Comparison of ENCODE assay signal across 19 mouse cellular contexts in genomic region chr15:96342097-96342496, GRCm38 (mm10).
"Had no signal": no experiment of that assay in that cellular context is flagged by ENCODE, and none has a peak within 500 bp of the region (broad histone marks: within the 10 kb centered on the region; RNA-seq: fewer than 3 reads in every experiment).

No protein-coding gene starts in this region.

- H3K4me2 ChIP-seq: lung, embryonic 14.5 days; neural tube, embryonic 12.5 days; neural tube, embryonic 15.5 days; stomach, embryonic 15.5 days had no signal

- ATAC-seq: inflammation-experienced regulatory T-cells, adult 6 months; lung, postnatal 0 days had no signal

- H3K36me3 ChIP-seq: neural tube, embryonic 12.5 days; neural tube, embryonic 15.5 days; stomach, embryonic 15.5 days had no signal

- H3K9ac ChIP-seq: liver, embryonic 14.5 days; lung, embryonic 14.5 days; neural tube, embryonic 12.5 days; neural tube, embryonic 15.5 days; stomach, embryonic 15.5 days had no signal

- DNase-seq: kidney, adult 18-20 months; kidney, adult 9 months; kidney, postnatal 14 days; kidney, postnatal 4 days; lung, embryonic 14.5 days; lung, postnatal 36 days; midbrain, embryonic 14.5 days; retina, postnatal 1 day; right cerebral cortex, postnatal 25 days; spleen, adult 18-20 months; thymus, postnatal 25 days had no signal

- H3K27me3 ChIP-seq: megakaryocyte, embryonic 14.5 days; neural tube, embryonic 12.5 days; neural tube, embryonic 15.5 days; stomach, embryonic 15.5 days had no signal

- H3K9me3 ChIP-seq: megakaryocyte, embryonic 14.5 days; midbrain, embryonic 10.5 days; neural tube, embryonic 12.5 days; neural tube, embryonic 15.5 days; stomach, embryonic 15.5 days had no signal

- H3K4me3 ChIP-seq: megakaryocyte, embryonic 14.5 days; midbrain, embryonic 10.5 days; neural tube, embryonic 12.5 days; neural tube, embryonic 15.5 days; stomach, embryonic 15.5 days had no signal

- H3K27ac ChIP-seq: midbrain, embryonic 10.5 days; neural tube, embryonic 12.5 days; neural tube, embryonic 15.5 days; stomach, embryonic 15.5 days had no signal
